Mouse (Mus musculus) embryonic fibroblast, embryonic 13.5 days (primary cell): ENCODE results near the gene Rnf168.

ENCODE experiments used
- CTCF ChIP-seq: IDR thresholded peaks from 2 replicates; pipeline ENCODE4 v1.5.1; 2011; ENCODE audit warnings: mild to moderate bottlenecking, control low read depth, low read length, moderate library complexity, borderline replicate concordance; ENCODE audit not compliant: insufficient read depth
- POLR2A ChIP-seq: IDR thresholded peaks from 2 replicates; pipeline ENCODE4 v1.6.1; 2011; ENCODE audit warnings: low read depth, mild to moderate bottlenecking, control low read depth, low read length, moderate library complexity

GRCm38 (mm10) chr16:32291821-32292220 lies 14.6 kb downstream of the Rnf168 start:
- TF ChIP-seq POLR2A (no peak), CTCF (no peak)
